Mouse (Mus musculus): ENCODE measurements around the gene Spata31d1d. TPM values are rescaled to one million over a fixed set of nuclear protein-coding genes. Genes with fewer than 3 reads are reported as not detected.
"Not testable (repeated sequence)": the region's sequence is repeated elsewhere in the genome, so short reads cannot be mapped to it uniquely, and the experiment has no call there.

Gene Spata31d1d
- not detected in 2 replicates for polyA plus RNA-seq (2015; fragmentation: Nextera tagmentation; extraction: Ambion mirVana)

GRCm38 (mm10) chr13:59731652-59732051 lies at the start of gene Spata31d1d:
Spata31d1d (minus strand) TSS chr13:59731752.
- Histone ChIP-seq H3K9me3 (replicated peaks; ENCODE audit: control insufficient read depth, low read length) (no peaks in the 10 kb centered on the region), H3K9ac (ENCODE audit: low read length) (no peak within 1 kb of the TSS), H3K27me3 (ENCODE audit: control insufficient read depth, insufficient read depth, low read length) (no peaks in the 10 kb centered on the region), H3K36me3 (ENCODE audit: control insufficient read depth, insufficient read depth) (no peaks in the 10 kb centered on the region), H3K4me3 (ENCODE audit: low read length) (no peak within 1 kb of the TSS), H3K4me2 (ENCODE audit: low read depth, low read length) (no peak within 1 kb of the TSS), H3K27ac (ENCODE audit: low read length) (no peak within 1 kb of the TSS), H3K4me1 (ENCODE audit: control insufficient read depth, insufficient read depth, low read length) (peaks cover 3% of the 10 kb centered on the region)
- ATAC-seq (replicated peaks; ENCODE audit: extremely low read depth, insufficient read depth, low FRiP score) = no peak
- WGBS = 37% methylated on average over 6 of the region's 7 CpGs

GRCm38 (mm10) chr13:59779744-59780264 lies 48.3 kb upstream of the Spata31d1d start:
- 93% methylated on average over 1 of the region's 1 CpGs for WGBS
- H3K4me1 ChIP-seq (ENCODE audit: control insufficient read depth, insufficient read depth, low read length); H3K27ac ChIP-seq (ENCODE audit: low read length); H3K4me3 ChIP-seq (ENCODE audit: low read length); H3K9ac ChIP-seq (ENCODE audit: low read length); H3K27me3 ChIP-seq (ENCODE audit: control insufficient read depth, insufficient read depth, low read length); ATAC-seq (replicated peaks; ENCODE audit: extremely low read depth, insufficient read depth, low FRiP score); H3K9me3 ChIP-seq (replicated peaks; ENCODE audit: control insufficient read depth, low read length); H3K4me2 ChIP-seq (ENCODE audit: low read depth, low read length): not testable (repeated sequence)
- peaks cover 58% of the 10 kb centered on the region for H3K36me3 ChIP-seq (ENCODE audit: control insufficient read depth, insufficient read depth)

- no peak overlapping the region for H3K4me3 ChIP-seq (ENCODE audit: low read length)
- no peaks in the 10 kb centered on the region for H3K9me3 ChIP-seq (replicated peaks; ENCODE audit: control insufficient read depth, low read length)
- H3K4me1 ChIP-seq (ENCODE audit: control insufficient read depth, insufficient read depth, low read length) = peaks cover 4% of the 10 kb centered on the region
- 78% methylated on average over 4 of the region's 4 CpGs for WGBS
- no peak overlapping the region for H3K9ac ChIP-seq (ENCODE audit: low read length)
- H3K27ac ChIP-seq (ENCODE audit: low read length) = no peak overlapping the region
- H3K27me3 ChIP-seq (ENCODE audit: control insufficient read depth, insufficient read depth, low read length) = no peaks in the 10 kb centered on the region
- ATAC-seq (replicated peaks; ENCODE audit: extremely low read depth, insufficient read depth, low FRiP score) = no peak
- H3K36me3 ChIP-seq (ENCODE audit: control insufficient read depth, insufficient read depth) = peaks cover 54% of the 10 kb centered on the region
- no peak overlapping the region for H3K4me2 ChIP-seq (ENCODE audit: low read depth, low read length)
Observed at GRCm38 (mm10) chr13:59779213-59779612, 47.7 kb upstream of the Spata31d1d start.

- no peaks in the 10 kb centered on the region for H3K9me3 ChIP-seq (replicated peaks; ENCODE audit: control insufficient read depth, low read length)
- peak; percentile 67 for ATAC-seq (replicated peaks; ENCODE audit: extremely low read depth, insufficient read depth, low FRiP score)
- WGBS = 39% methylated on average over 3 of the region's 3 CpGs
- H3K4me3 ChIP-seq (ENCODE audit: low read length) = no peak overlapping the region
- H3K27ac ChIP-seq (ENCODE audit: low read length) = peak overlapping the region; percentile 76
- 0 out of 2 replicates have a peak overlapping the region, but pooled peaks have one; percentile 7 for H3K4me2 ChIP-seq (ENCODE audit: low read depth, low read length)
- no peaks in the 10 kb centered on the region for H3K27me3 ChIP-seq (ENCODE audit: control insufficient read depth, insufficient read depth, low read length)
- H3K36me3 ChIP-seq (ENCODE audit: control insufficient read depth, insufficient read depth) = peaks cover 25% of the 10 kb centered on the region
- H3K4me1 ChIP-seq (ENCODE audit: control insufficient read depth, insufficient read depth, low read length) = peaks cover 12% of the 10 kb centered on the region
- H3K9ac ChIP-seq (ENCODE audit: low read length) = no peak overlapping the region
Observed at GRCm38 (mm10) chr13:59775168-59775567, 43.6 kb upstream of the Spata31d1d start.

- peak; percentile 12 for ATAC-seq (replicated peaks; ENCODE audit: extremely low read depth, insufficient read depth, low FRiP score)
Observed at GRCm38 (mm10) chr13:59771257-59771656, 39.7 kb upstream of the Spata31d1d start.

GRCm38 (mm10) chr13:59770847-59771246 lies 39.3 kb upstream of the Spata31d1d start:
- peak overlapping the region; percentile 100 for H3K27ac ChIP-seq (ENCODE audit: low read length)

More at GRCm38 (mm10) chr13:59771257-59771656, 39.7 kb upstream of the Spata31d1d start:
- H3K9me3 ChIP-seq (replicated peaks; ENCODE audit: control insufficient read depth, low read length) = no peaks in the 10 kb centered on the region
- H3K4me1 ChIP-seq (ENCODE audit: control insufficient read depth, insufficient read depth, low read length) = peaks cover 35% of the 10 kb centered on the region
- 9% methylated on average over 9 of the region's 9 CpGs for WGBS
- peak overlapping the region; percentile 85 for H3K4me2 ChIP-seq (ENCODE audit: low read depth, low read length)
- H3K27me3 ChIP-seq (ENCODE audit: control insufficient read depth, insufficient read depth, low read length) = no peaks in the 10 kb centered on the region
- peak overlapping the region; percentile 91; the same call in 1 of the 2 replicates for H3K4me3 ChIP-seq (ENCODE audit: low read length)
- H3K27ac ChIP-seq (ENCODE audit: low read length) = peak overlapping the region; percentile 100
- H3K9ac ChIP-seq (ENCODE audit: low read length) = peak overlapping the region; percentile 92; the same call in 1 of the 2 replicates
- H3K36me3 ChIP-seq (ENCODE audit: control insufficient read depth, insufficient read depth) = peaks cover 11% of the 10 kb centered on the region

GRCm38 (mm10) chr13:59770164-59770562 lies 38.6 kb upstream of the Spata31d1d start:
- Histone ChIP-seq H3K4me1 (ENCODE audit: control insufficient read depth, insufficient read depth, low read length) (peaks cover 44% of the 10 kb centered on the region), H3K9me3 (replicated peaks; ENCODE audit: control insufficient read depth, low read length) (no peaks in the 10 kb centered on the region), H3K4me3 (ENCODE audit: low read length) (peak overlapping the region; percentile 91), H3K27me3 (ENCODE audit: control insufficient read depth, insufficient read depth, low read length) (no peaks in the 10 kb centered on the region), H3K36me3 (ENCODE audit: control insufficient read depth, insufficient read depth) (peaks cover 11% of the 10 kb centered on the region), H3K27ac (ENCODE audit: low read length) (peak overlapping the region; percentile 100), H3K4me2 (ENCODE audit: low read depth, low read length) (peak overlapping the region; percentile 85), H3K9ac (ENCODE audit: low read length) (peak overlapping the region; percentile 92)
- ATAC-seq (replicated peaks; ENCODE audit: extremely low read depth, insufficient read depth, low FRiP score) = peak; percentile 75
- under 1% methylated on average over 28 of the region's 28 CpGs for WGBS

More at GRCm38 (mm10) chr13:59770847-59771246, 39.3 kb upstream of the Spata31d1d start:
- no peaks in the 10 kb centered on the region for H3K9me3 ChIP-seq (replicated peaks; ENCODE audit: control insufficient read depth, low read length)
- peak overlapping the region; percentile 85 for H3K4me2 ChIP-seq (ENCODE audit: low read depth, low read length)
- peak overlapping the region; percentile 91 for H3K4me3 ChIP-seq (ENCODE audit: low read length)
- ATAC-seq (replicated peaks; ENCODE audit: extremely low read depth, insufficient read depth, low FRiP score) = no peak
- 25% methylated on average over 9 of the region's 9 CpGs for WGBS
- H3K27me3 ChIP-seq (ENCODE audit: control insufficient read depth, insufficient read depth, low read length) = no peaks in the 10 kb centered on the region
- H3K36me3 ChIP-seq (ENCODE audit: control insufficient read depth, insufficient read depth) = peaks cover 11% of the 10 kb centered on the region
- H3K9ac ChIP-seq (ENCODE audit: low read length) = peak overlapping the region; percentile 92
- H3K4me1 ChIP-seq (ENCODE audit: control insufficient read depth, insufficient read depth, low read length) = peaks cover 39% of the 10 kb centered on the region

GRCm38 (mm10) chr13:59769296-59770163 lies 38.0 kb upstream of the Spata31d1d start, which contains the start of gene Isca1:
Isca1 (minus strand) TSS chr13:59769810.
- WGBS = under 1% methylated on average over 91 of the region's 91 CpGs
- Histone ChIP-seq H3K27me3 (ENCODE audit: control insufficient read depth, insufficient read depth, low read length) (no peaks in the 10 kb centered on the region), H3K9me3 (replicated peaks; ENCODE audit: control insufficient read depth, low read length) (no peaks in the 10 kb centered on the region), H3K4me1 (ENCODE audit: control insufficient read depth, insufficient read depth, low read length) (peaks cover 40% of the 10 kb centered on the region), H3K27ac (ENCODE audit: low read length) (peak within 1 kb of the TSS; percentile 100), H3K9ac (ENCODE audit: low read length) (peak within 1 kb of the TSS; percentile 95), H3K36me3 (ENCODE audit: control insufficient read depth, insufficient read depth) (peaks cover 11% of the 10 kb centered on the region), H3K4me3 (ENCODE audit: low read length) (peak within 1 kb of the TSS; percentile 91), H3K4me2 (ENCODE audit: low read depth, low read length) (peak within 1 kb of the TSS; percentile 85)
- ATAC-seq (replicated peaks; ENCODE audit: extremely low read depth, insufficient read depth, low FRiP score) = peak; percentile 95

GRCm38 (mm10) chr13:59768531-59768930 lies 37.0 kb upstream of the Spata31d1d start:
- H3K4me3 ChIP-seq (ENCODE audit: low read length) = peak overlapping the region; percentile 91
- peaks cover 40% of the 10 kb centered on the region for H3K4me1 ChIP-seq (ENCODE audit: control insufficient read depth, insufficient read depth, low read length)
- no peaks in the 10 kb centered on the region for H3K27me3 ChIP-seq (ENCODE audit: control insufficient read depth, insufficient read depth, low read length)
- peaks cover 6% of the 10 kb centered on the region for H3K36me3 ChIP-seq (ENCODE audit: control insufficient read depth, insufficient read depth)
- peak overlapping the region; percentile 95 for H3K9ac ChIP-seq (ENCODE audit: low read length)
- WGBS = 9% methylated on average over 13 of the region's 13 CpGs
- H3K4me2 ChIP-seq (ENCODE audit: low read depth, low read length) = peak overlapping the region; percentile 83
- peak overlapping the region; percentile 96 for H3K27ac ChIP-seq (ENCODE audit: low read length)
- no peak for ATAC-seq (replicated peaks; ENCODE audit: extremely low read depth, insufficient read depth, low FRiP score)
- H3K9me3 ChIP-seq (replicated peaks; ENCODE audit: control insufficient read depth, low read length) = no peaks in the 10 kb centered on the region
